Mouse (Mus musculus) heart, postnatal 36 days (tissue): ENCODE measurements around the gene Mast2. TPM values are rescaled to one million over a fixed set of nuclear protein-coding genes. Genes with fewer than 3 reads are reported as not detected.

Source experiments
- DNase-seq, 2 experiments: peaks; one replicate each; pipeline ENCODE4 v3.0.0; 2021 to 2022
- intact Hi-C: fragments of 180-260 bp; cut with DNase I; formaldehyde crosslinking; loops from one replicate; pipeline ENCODE4 v1.15.1; 2025
- total RNA-seq, 2 experiments: library from RNA; stranded (reverse); gene quantifications; 2 replicates each; pipeline ENCODE4 v1.2.3; 2021

Gene Mast2
- total RNA-seq, 2 experiments from 2014 or later, result 121 to 129 TPM

GRCm38 (mm10) chr4:116291561-116291960 lies 172.4 kb downstream of the Mast2 start:
- intact Hi-C loops, result no loop called here
- no peak for DNase-seq

DNA sequence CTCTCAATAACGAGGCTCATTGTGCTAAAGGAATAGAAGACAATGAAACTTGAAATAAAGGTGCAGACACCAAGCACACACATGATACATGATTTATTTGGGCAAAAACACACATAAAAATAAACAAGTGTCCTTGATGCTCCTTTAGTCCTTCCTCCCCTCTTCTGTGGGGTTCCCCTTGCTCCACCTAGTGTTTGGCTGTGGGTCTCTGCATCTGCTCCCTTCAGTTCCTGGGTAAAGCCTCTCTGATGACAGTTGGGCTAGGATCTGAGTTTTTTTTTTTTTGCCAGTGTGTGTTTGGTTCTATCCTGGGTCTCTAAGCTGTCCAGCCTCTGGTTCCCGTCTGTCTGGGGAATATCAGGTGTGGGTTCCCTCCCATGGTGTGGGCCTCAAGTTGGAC lies 181.8 kb downstream of the Mast2 start:
- intact Hi-C loops, result loop anchor here (1.0 kb wide), 1 partner anchor 113 kb away; no protein-coding TSS in a partner anchor
- no peak for DNase-seq

- DNase-seq, result no peak
- intact Hi-C loops, result loop anchor here (5.0 kb wide), 1 partner anchor 96 kb away; the partner anchor contains the start of genes 1700042G07Rik and Gm49337
Measured at GRCm38 (mm10) chr4:116268220-116268619, 195.8 kb downstream of the Mast2 start.

Other genes with a start within 250 kb of the Mast2 start
- gene Pik3r3, start 242.6 kb downstream of the Mast2 start, total RNA-seq, result 10 to 100 TPM in 1 of 2 experiments, 1 to 10 TPM in 1; 9.8 to 10.6 TPM
- 10 to 100 TPM; 15.8 to 16.2 TPM for gene Ipp, start 43.4 kb upstream of the Mast2 start, total RNA-seq
- gene Tmem69, start 91.8 kb upstream of the Mast2 start, total RNA-seq, result 10 to 100 TPM; 21.2 to 26.4 TPM
- 10 to 100 TPM; 65.4 to 83.1 TPM for gene Gpbp1l1, start 93.5 kb upstream of the Mast2 start, total RNA-seq
- 1 to 10 TPM; 2.6 to 3.5 TPM for gene Ccdc17, start 132.5 kb upstream of the Mast2 start, total RNA-seq
- gene Nasp, start 163.8 kb upstream of the Mast2 start, total RNA-seq, result 10 to 100 TPM; 18.6 to 25.5 TPM
- gene Akr1a1, start 187.5 kb upstream of the Mast2 start, total RNA-seq, result 100 to 1,000 TPM; 272 to 290 TPM
- gene Prdx1, start 221.4 kb upstream of the Mast2 start, total RNA-seq, result 100 to 1,000 TPM; 476 to 489 TPM
- gene Mmachc, start 244.2 kb upstream of the Mast2 start, total RNA-seq, result 10 to 100 TPM; 46.8 to 56.1 TPM
- 1 to 10 TPM; 5.7 to 6.2 TPM for gene Ccdc163, start 244.3 kb upstream of the Mast2 start, total RNA-seq